Mouse (Mus musculus) erythroblast, embryonic 14.5 days (primary cell): ENCODE measurements around the gene Trabd2b. TPM values are rescaled to one million over a fixed set of nuclear protein-coding genes. Genes with fewer than 3 reads are reported as not detected.

ENCODE experiments used
- H3K27me3 ChIP-seq: 2 replicates; pipeline ENCODE4 v1.6.1; 2012; ENCODE audit warnings: inconsistent platforms; ENCODE audit not compliant: control insufficient read depth
- H3K36me3 ChIP-seq: 2 replicates; pipeline ENCODE4 v1.6.1; 2012; ENCODE audit warnings: mild to moderate bottlenecking, inconsistent platforms; ENCODE audit not compliant: control insufficient read depth
- H3K4me1 ChIP-seq: 2 replicates; pipeline ENCODE4 v1.6.1; 2012; ENCODE audit warnings: inconsistent platforms; ENCODE audit not compliant: control insufficient read depth
- H3K4me3 ChIP-seq: replicated peaks from 2 replicates; pipeline ENCODE3; 2012; ENCODE audit warnings: moderate library complexity, mild to moderate bottlenecking, inconsistent platforms
- H3K9me3 ChIP-seq: 2 replicates; pipeline ENCODE4 v1.6.1; 2012; ENCODE audit warnings: low read length, inconsistent platforms, mixed read lengths; ENCODE audit not compliant: control insufficient read depth
- GATA1 ChIP-seq: IDR thresholded peaks from 2 replicates; pipeline ENCODE4 v1.6.1; 2012; ENCODE audit warnings: low read length, inconsistent platforms, mixed read lengths
- TAL1 ChIP-seq: IDR thresholded peaks from 3 replicates; pipeline ENCODE4 v1.6.1; 2012; ENCODE audit warnings: low read length, inconsistent platforms, mixed read lengths
- polyA plus RNA-seq: library from polyadenylated mRNA; stranded (reverse); fragments of >175 nt; gene quantifications from 2 replicates; pipeline ENCODE4 v1.2.3, GENCODE M21; 2012

The Trabd2b gene
- polyA plus RNA-seq, 1 experiment = not detected

GRCm38 (mm10) chr4:114370935-114371715 lies 35.4 kb upstream of the Trabd2b start:
- no peaks in the 10 kb centered on the region for H3K9me3 ChIP-seq
- TF ChIP-seq TAL1 (no peak), GATA1 (no peak)

GRCm38 (mm10) chr4:114372699-114373098 lies 33.8 kb upstream of the Trabd2b start:
- no peaks in the 10 kb centered on the region for H3K27me3 ChIP-seq
- TF ChIP-seq TAL1 = no peak
- no peak for TF ChIP-seq GATA1
- H3K9me3 ChIP-seq = no peaks in the 10 kb centered on the region
- H3K4me1 ChIP-seq = no peaks in the 10 kb centered on the region
- H3K36me3 ChIP-seq = no peaks in the 10 kb centered on the region
- H3K4me3 ChIP-seq = no peak overlapping the region

More at GRCm38 (mm10) chr4:114370935-114371715, 35.4 kb upstream of the Trabd2b start:
- H3K4me1 ChIP-seq = no peaks in the 10 kb centered on the region
- H3K27me3 ChIP-seq = no peaks in the 10 kb centered on the region
- no peaks in the 10 kb centered on the region for H3K36me3 ChIP-seq
- no peak overlapping the region for H3K4me3 ChIP-seq

GRCm38 (mm10) chr4:114374330-114374729 lies 32.2 kb upstream of the Trabd2b start:
- H3K9me3 ChIP-seq = no peaks in the 10 kb centered on the region
- H3K4me3 ChIP-seq = no peak overlapping the region
- no peaks in the 10 kb centered on the region for H3K27me3 ChIP-seq
- H3K4me1 ChIP-seq = no peaks in the 10 kb centered on the region
- H3K36me3 ChIP-seq = no peaks in the 10 kb centered on the region
- TF ChIP-seq GATA1 (no peak), TAL1 (no peak)

- Histone ChIP-seq H3K27me3 (no peaks in the 10 kb centered on the region), H3K4me3 (no peak overlapping the region), H3K36me3 (no peaks in the 10 kb centered on the region), H3K4me1 (no peaks in the 10 kb centered on the region), H3K9me3 (no peaks in the 10 kb centered on the region)
- TF ChIP-seq TAL1 = no peak
- TF ChIP-seq GATA1 = no peak
These were observed 29.0 kb upstream of the Trabd2b start for GRCm38 (mm10) chr4:114377531-114377930.

GRCm38 (mm10) chr4:114378512-114378911 lies 28.0 kb upstream of the Trabd2b start:
- Histone ChIP-seq H3K9me3 (no peaks in the 10 kb centered on the region), H3K27me3 (no peaks in the 10 kb centered on the region), H3K4me3 (no peak overlapping the region), H3K36me3 (no peaks in the 10 kb centered on the region), H3K4me1 (no peaks in the 10 kb centered on the region)
- TF ChIP-seq TAL1 (no peak), GATA1 (no peak)

GRCm38 (mm10) chr4:114379416-114379956 lies 27.0 kb upstream of the Trabd2b start:
- no peaks in the 10 kb centered on the region for H3K9me3 ChIP-seq
- no peak overlapping the region for H3K4me3 ChIP-seq
- no peaks in the 10 kb centered on the region for H3K27me3 ChIP-seq
- TF ChIP-seq TAL1 (no peak), GATA1 (no peak)
- H3K4me1 ChIP-seq = no peaks in the 10 kb centered on the region
- H3K36me3 ChIP-seq = no peaks in the 10 kb centered on the region

GRCm38 (mm10) chr4:114382627-114383026 lies 23.9 kb upstream of the Trabd2b start:
- Histone ChIP-seq H3K9me3 (no peaks in the 10 kb centered on the region), H3K36me3 (no peaks in the 10 kb centered on the region), H3K4me3 (no peak overlapping the region), H3K27me3 (no peaks in the 10 kb centered on the region), H3K4me1 (no peaks in the 10 kb centered on the region)
- TF ChIP-seq TAL1 = no peak
- TF ChIP-seq GATA1 = no peak

- Histone ChIP-seq H3K9me3 (no peaks in the 10 kb centered on the region), H3K4me3 (no peak overlapping the region), H3K4me1 (no peaks in the 10 kb centered on the region), H3K27me3 (no peaks in the 10 kb centered on the region), H3K36me3 (no peaks in the 10 kb centered on the region)
- no peak for TF ChIP-seq TAL1
- no peak for TF ChIP-seq GATA1
These were observed 21.3 kb upstream of the Trabd2b start for GRCm38 (mm10) chr4:114385236-114385635.

GRCm38 (mm10) chr4:114386395-114386811 lies 20.1 kb upstream of the Trabd2b start:
- H3K9me3 ChIP-seq = no peaks in the 10 kb centered on the region
- no peaks in the 10 kb centered on the region for H3K4me1 ChIP-seq
- no peak overlapping the region for H3K4me3 ChIP-seq
- TF ChIP-seq GATA1 = no peak
- no peak for TF ChIP-seq TAL1
- H3K27me3 ChIP-seq = no peaks in the 10 kb centered on the region
- no peaks in the 10 kb centered on the region for H3K36me3 ChIP-seq
